Mouse (Mus musculus): ENCODE results near the gene Sppl2c. TPM values are rescaled to one million over a fixed set of nuclear protein-coding genes. Genes with fewer than 3 reads are reported as not detected.

The Sppl2c gene
- total and polyA plus RNA-seq, 3 experiments, result not detected

DNA sequence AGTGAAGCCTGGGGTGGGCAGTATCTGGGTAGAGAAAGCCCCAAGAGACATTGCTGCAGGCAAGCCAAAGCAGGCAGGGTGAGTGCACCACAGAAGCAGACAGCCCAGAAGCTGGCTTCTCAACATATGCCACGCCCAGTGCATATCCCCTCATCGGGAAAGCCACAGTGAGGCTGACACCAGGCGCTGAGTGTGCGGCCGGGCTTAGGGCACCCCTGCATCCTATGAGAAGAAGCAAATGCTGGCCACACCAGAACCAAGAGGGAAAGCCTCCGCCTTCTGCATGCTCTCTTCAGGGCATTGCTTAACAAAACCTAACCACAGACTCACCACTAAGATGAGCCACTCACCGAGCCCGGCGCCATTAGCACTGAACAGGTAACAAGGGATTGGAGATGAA lies 37.2 kb downstream of the Sppl2c start:
- Histone ChIP-seq H3K36me3 (replicated peaks in 1 of 2; ENCODE audit: control insufficient read depth in 1 of 2, insufficient read depth in 1 of 2, low read length in 1 of 2) (no peaks in the 10 kb centered on the region), H3K9ac (ENCODE audit: insufficient read depth, low read depth) (no peak overlapping the region), H3K4me3 (replicated peaks in 1 of 3; ENCODE audit: low read depth in 2 of 3, low read length in 2 of 3, poor library complexity in 1 of 3) (no peak overlapping the region), H3K79me2 (replicated peaks; ENCODE audit: control insufficient read depth, extremely low read depth, insufficient read depth, poor library complexity, severe bottlenecking) (no peaks in the 10 kb centered on the region), H3K4me2 (ENCODE audit: insufficient read depth, low read depth, poor library complexity, severe bottlenecking) (no peak overlapping the region), H3K9me3 (replicated peaks; ENCODE audit: low read length) (peaks cover 13% of the 10 kb centered on the region), H3K27me3 (replicated peaks) (peaks cover 58% of the 10 kb centered on the region), H3K27ac (ENCODE audit: insufficient read depth, low read depth) (no peak overlapping the region), H3K4me1 (ENCODE audit: control insufficient read depth in 1 of 2, insufficient read depth in 2 of 2) (no peaks in the 10 kb centered on the region)
- in situ Hi-C loops (cut with MboI; ENCODE audit: low pct_ligation_motif_present, low pct_unique_long_range_greater_than_20kb, low sequenced_read_pairs), result no loop called here
- dilution Hi-C loops (cut with MboI; ENCODE audit: extremely low pct_ligation_motif_present, extremely low pct_unique_long_range_greater_than_20kb, low sequenced_read_pairs), result no loop called here
- no peak for TF ChIP-seq MAX (IDR thresholded peaks at IDR 0.05; ENCODE audit: low read length)
- no peak for TF ChIP-seq POLR2AphosphoS2 (IDR thresholded peaks at IDR 0.05; ENCODE audit: low read depth, low read length)
- no peak for TF ChIP-seq MXI1 (IDR thresholded peaks at IDR 0.05; ENCODE audit: low read depth, low read length)
- TF ChIP-seq ELF1 (IDR thresholded peaks at IDR 0.05; ENCODE audit: low read depth, low read length), result no peak
- TF ChIP-seq E2F4 (IDR thresholded peaks at IDR 0.05; ENCODE audit: insufficient replicate concordance, low read depth, low read length), result no peak
- no peak for TF ChIP-seq BHLHE40 (IDR thresholded peaks at IDR 0.05; ENCODE audit: low read depth, low read length)
- TF ChIP-seq UBTF (IDR thresholded peaks at IDR 0.05; ENCODE audit: low read depth, low read length), result no peak
- no peak for TF ChIP-seq POLR2A (IDR thresholded peaks at IDR 0.05; ENCODE audit: low read depth, low read length)
- TF ChIP-seq IRF4 (IDR thresholded peaks at IDR 0.05; ENCODE audit: low read depth, low read length), result no peak
- TF ChIP-seq TBP (conservative IDR thresholded peaks at IDR 0.05; ENCODE audit: low read depth, low read length), result no peak
- no peak for TF ChIP-seq CHD2 (IDR thresholded peaks at IDR 0.05; ENCODE audit: low read length)
- TF ChIP-seq JUN (IDR thresholded peaks at IDR 0.05; ENCODE audit: insufficient read depth, low read depth, low read length), result no peak
- TF ChIP-seq ZC3H11A (IDR thresholded peaks at IDR 0.05; ENCODE audit: low read depth, low read length), result no peak
- TF ChIP-seq MEF2A (IDR thresholded peaks at IDR 0.05; ENCODE audit: borderline replicate concordance, low read depth, low read length), result no peak
- no peak for TF ChIP-seq MYC (IDR thresholded peaks at IDR 0.05; ENCODE audit: low read depth, low read length)
- TF ChIP-seq USF2 (conservative IDR thresholded peaks at IDR 0.05; ENCODE audit: low read depth, low read length), result no peak
- TF ChIP-seq GABPA (IDR thresholded peaks at IDR 0.05; ENCODE audit: insufficient replicate concordance, low read depth, low read length), result no peak
- no peak for TF ChIP-seq RAD21 (IDR thresholded peaks at IDR 0.05; ENCODE audit: low read depth, low read length)
- TF ChIP-seq PAX5 (IDR thresholded peaks at IDR 0.05; ENCODE audit: low read length), result no peak
- TF ChIP-seq ETS1 (conservative IDR thresholded peaks at IDR 0.05; ENCODE audit: low read depth, low read length), result no peak
- no peak for DNase-seq (ENCODE audit: extremely low read depth)

- no peak for DNase-seq (ENCODE audit: extremely low read depth)
- Histone ChIP-seq H3K27ac (ENCODE audit: insufficient read depth, low read depth) (no peak overlapping the region), H3K27me3 (replicated peaks) (peaks cover 85% of the 10 kb centered on the region), H3K4me3 (replicated peaks in 1 of 3; ENCODE audit: low read depth in 2 of 3, low read length in 2 of 3, poor library complexity in 1 of 3) (no peak overlapping the region), H3K36me3 (replicated peaks in 1 of 2; ENCODE audit: control insufficient read depth in 1 of 2, insufficient read depth in 1 of 2, low read length in 1 of 2) (no peaks in the 10 kb centered on the region), H3K4me1 (ENCODE audit: control insufficient read depth in 1 of 2, insufficient read depth in 2 of 2) (peaks cover 10 to 21% of the 10 kb centered on the region in 2 experiments; a peak in 3 of 4 replicates), H3K4me2 (ENCODE audit: insufficient read depth, low read depth, poor library complexity, severe bottlenecking) (no peak overlapping the region), H3K79me2 (replicated peaks; ENCODE audit: control insufficient read depth, extremely low read depth, insufficient read depth, poor library complexity, severe bottlenecking) (no peaks in the 10 kb centered on the region), H3K9ac (ENCODE audit: insufficient read depth, low read depth) (no peak overlapping the region), H3K9me3 (replicated peaks; ENCODE audit: low read length) (peaks cover 22% of the 10 kb centered on the region)
- in situ Hi-C loops (cut with MboI; ENCODE audit: low pct_ligation_motif_present, low pct_unique_long_range_greater_than_20kb, low sequenced_read_pairs) (no loop called here), dilution Hi-C loops (cut with MboI; ENCODE audit: extremely low pct_ligation_motif_present, extremely low pct_unique_long_range_greater_than_20kb, low sequenced_read_pairs) (no loop called here)
- TF ChIP-seq JUND (conservative IDR thresholded peaks at IDR 0.05; ENCODE audit: low read depth, low read length), result no peak
- no peak for TF ChIP-seq JUN (IDR thresholded peaks at IDR 0.05; ENCODE audit: insufficient read depth, low read depth, low read length)
- TF ChIP-seq NRF1 (IDR thresholded peaks at IDR 0.05; ENCODE audit: low read depth, low read length), result no peak
- TF ChIP-seq TCF12 (IDR thresholded peaks at IDR 0.05; ENCODE audit: low read depth, low read length), result no peak
- no peak for TF ChIP-seq ZKSCAN1 (IDR thresholded peaks at IDR 0.05; ENCODE audit: borderline replicate concordance, low read depth, low read length)
Measured at GRCm38 (mm10) chr11:104229391-104229790, 43.3 kb downstream of the Sppl2c start.
